Mouse (Mus musculus): ENCODE data around the gene Prnp. TPM values are rescaled to one million over a fixed set of nuclear protein-coding genes. Genes with fewer than 3 reads are reported as not detected.
A peak's percentile ranks its signal among the peaks of the same experiment; 100 is the strongest.

Gene Prnp
- polyA plus RNA-seq, 1 experiment from 2014 or later, result 74.5 TPM

DNA sequence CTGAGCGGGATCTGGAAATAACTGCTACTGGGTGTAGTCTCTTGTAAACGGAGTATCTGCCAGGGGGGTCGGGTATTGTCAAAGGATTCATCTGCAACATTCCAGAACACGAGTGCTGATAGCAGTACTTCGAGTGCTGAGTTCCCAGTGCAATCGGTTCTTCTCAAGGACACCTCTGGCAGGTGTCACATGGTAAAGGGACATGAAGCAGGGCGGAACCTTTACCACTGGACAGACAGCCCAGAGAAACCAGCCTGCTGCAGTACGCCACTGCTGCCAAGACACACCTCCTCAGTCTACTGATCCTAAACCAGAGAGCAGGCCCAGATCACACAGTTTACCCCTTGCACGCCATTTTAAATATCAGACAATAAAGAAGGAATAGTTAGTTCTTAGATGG is 45.1 kb downstream of the Prnp start:
- 57% methylated on average over 9 of the region's 9 CpGs for WGBS
- peaks cover 29% of the 10 kb centered on the region for H3K27me3 ChIP-seq (replicated peaks)
- no peaks in the 10 kb centered on the region for H3K9me3 ChIP-seq
- H3K36me3 ChIP-seq, result no peaks in the 10 kb centered on the region
- ATAC-seq (ENCODE audit: low FRiP score, low read depth), result peak; percentile 52; the same call in 1 of the 2 replicates
- H3K9ac ChIP-seq, result 0 out of 2 replicates have a peak overlapping the region, but pooled peaks have one; percentile 8
- H3K4me2 ChIP-seq (replicated peaks), result peak overlapping the region; percentile 65
- peak overlapping the region; percentile 34 for H3K4me3 ChIP-seq
- no peak overlapping the region for H3K27ac ChIP-seq
- peaks cover 14% of the 10 kb centered on the region for H3K4me1 ChIP-seq

DNA sequence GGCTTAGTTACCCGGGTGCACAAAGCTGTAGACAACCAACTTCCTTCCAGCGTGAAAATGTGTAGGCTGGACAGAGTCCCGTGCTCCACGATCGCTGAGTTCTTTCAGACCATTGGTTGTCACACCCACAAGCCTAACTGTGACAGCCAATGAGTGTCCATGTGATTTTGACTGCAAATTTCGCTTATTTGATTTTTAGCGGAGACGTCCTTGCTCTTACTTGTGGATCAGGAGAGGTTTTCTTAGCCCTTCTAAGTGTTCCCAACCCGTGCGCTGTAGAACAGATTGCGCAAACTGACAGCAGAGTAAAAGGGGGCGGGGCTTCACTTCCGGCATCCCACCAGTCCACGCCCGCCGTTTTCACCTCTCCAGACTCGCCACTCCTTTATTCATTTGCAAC is 45.5 kb downstream of the Prnp start:
- no peak overlapping the region for H3K27ac ChIP-seq
- peaks cover 14% of the 10 kb centered on the region for H3K4me1 ChIP-seq
- 5% methylated on average over 17 of the region's 17 CpGs for WGBS
- H3K4me2 ChIP-seq (replicated peaks), result peak overlapping the region; percentile 65
- no peaks in the 10 kb centered on the region for H3K9me3 ChIP-seq
- ATAC-seq (ENCODE audit: low FRiP score, low read depth), result peak; percentile 48
- H3K4me3 ChIP-seq, result peak overlapping the region; percentile 34
- 0 out of 2 replicates have a peak overlapping the region, but pooled peaks have one; percentile 8 for H3K9ac ChIP-seq
- peaks cover 29% of the 10 kb centered on the region for H3K27me3 ChIP-seq (replicated peaks)
- no peaks in the 10 kb centered on the region for H3K36me3 ChIP-seq

DNA sequence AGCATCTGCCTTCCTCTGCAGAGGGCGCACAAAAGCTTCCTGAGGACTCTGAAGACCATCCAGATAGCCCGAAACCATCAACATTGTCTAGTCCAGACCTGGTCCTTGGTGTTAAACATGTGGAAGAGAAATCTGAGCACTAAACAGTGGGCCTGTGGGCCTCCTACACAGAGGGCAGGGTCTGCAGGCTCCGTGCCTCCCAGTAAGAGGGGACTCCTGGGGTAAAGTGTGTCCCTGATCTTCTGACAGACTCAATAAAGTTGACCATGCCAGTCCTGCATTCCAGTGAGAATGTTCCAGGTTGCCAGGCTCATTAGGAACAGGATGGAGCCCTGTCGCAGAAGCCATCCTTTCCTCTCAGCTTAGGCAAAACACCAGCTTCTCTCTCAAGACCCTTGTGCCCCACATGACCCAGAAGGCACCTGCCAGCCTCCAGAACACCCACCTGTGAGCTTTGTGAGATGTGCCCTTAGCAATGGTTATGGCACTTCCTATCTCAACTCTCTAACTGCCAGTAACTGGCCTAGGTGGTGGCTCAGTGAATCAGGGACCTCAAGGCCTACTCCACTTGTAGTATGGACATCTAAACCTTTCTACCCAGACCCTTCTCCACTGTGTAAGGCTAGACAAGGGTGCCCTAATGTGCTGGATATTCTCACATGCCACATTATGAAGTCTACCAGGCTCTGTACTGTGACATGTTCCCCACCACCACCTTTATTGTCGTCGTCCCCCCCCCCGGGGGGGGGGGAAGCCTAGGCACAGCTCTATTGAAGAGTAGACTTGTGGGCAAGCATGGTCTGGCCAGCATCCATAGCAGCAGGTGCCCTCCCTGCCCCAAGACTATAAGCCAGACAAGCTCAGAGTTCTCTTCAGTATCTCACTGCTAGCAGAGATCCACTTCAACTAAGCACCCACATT is 46.9 kb downstream of the Prnp start:
- H3K4me2 ChIP-seq (replicated peaks), result no peak overlapping the region
- H3K36me3 ChIP-seq, result no peaks in the 10 kb centered on the region
- ATAC-seq (ENCODE audit: low FRiP score, low read depth), result no peak
- no peak overlapping the region for H3K9ac ChIP-seq
- peaks cover 27% of the 10 kb centered on the region for H3K27me3 ChIP-seq (replicated peaks)
- H3K4me3 ChIP-seq, result no peak overlapping the region
- H3K27ac ChIP-seq, result no peak overlapping the region
- WGBS, result 81% methylated on average over 7 of the region's 7 CpGs
- no peaks in the 10 kb centered on the region for H3K9me3 ChIP-seq
- H3K4me1 ChIP-seq, result peaks cover 14% of the 10 kb centered on the region

DNA sequence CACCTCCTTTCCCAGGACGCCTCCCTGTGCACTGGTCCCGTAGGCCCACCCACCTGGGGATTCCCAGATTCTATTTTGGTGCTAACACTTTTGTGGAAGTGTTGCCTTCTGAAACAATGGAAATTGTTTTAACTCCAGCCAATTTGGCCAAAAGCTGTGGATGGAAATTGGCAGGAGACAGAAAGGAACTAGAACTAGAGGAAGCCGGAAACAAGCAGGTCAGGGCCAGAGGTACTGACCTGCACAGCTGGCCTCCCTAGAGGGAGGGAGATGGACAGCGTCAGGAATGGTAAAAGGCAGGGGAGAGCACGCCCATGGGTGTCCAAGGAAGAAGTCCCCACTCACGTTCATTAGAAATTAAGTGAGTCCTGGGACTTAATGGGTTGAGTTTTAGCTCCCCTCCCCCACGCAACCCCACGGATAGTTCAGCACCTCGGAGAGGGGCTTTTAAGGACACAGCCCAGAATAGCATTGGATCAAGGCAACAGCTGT is 48.0 kb downstream of the Prnp start:
- 62% methylated on average over 9 of the region's 9 CpGs for WGBS
- no peak for ATAC-seq (ENCODE audit: low FRiP score, low read depth)
- Histone ChIP-seq H3K4me3 (no peak overlapping the region), H3K4me1 (peaks cover 12% of the 10 kb centered on the region), H3K9me3 (no peaks in the 10 kb centered on the region), H3K9ac (no peak overlapping the region), H3K4me2 (replicated peaks) (no peak overlapping the region), H3K27ac (no peak overlapping the region), H3K27me3 (replicated peaks) (peaks cover 21% of the 10 kb centered on the region), H3K36me3 (no peaks in the 10 kb centered on the region)

DNA sequence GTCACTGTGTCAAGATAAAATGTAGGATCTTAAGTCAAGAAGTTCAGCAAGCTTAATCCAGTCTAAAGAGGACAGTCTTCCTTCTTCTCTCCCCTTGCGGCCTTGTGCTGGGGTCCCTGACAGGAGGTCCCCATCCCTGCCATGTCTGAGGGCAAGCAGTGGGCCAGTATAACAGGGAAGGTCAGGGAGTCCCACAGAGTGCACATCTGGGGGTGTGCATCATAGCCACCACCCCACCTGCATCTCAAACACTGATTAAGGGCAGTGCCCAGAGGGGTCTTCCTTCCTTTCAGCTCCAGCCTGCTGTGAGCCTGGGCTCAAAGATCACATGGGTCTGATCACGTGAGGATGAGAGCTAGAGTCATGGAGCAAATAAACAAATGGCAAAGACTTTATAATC is 51.9 kb downstream of the Prnp start:
- no peak overlapping the region for H3K27ac ChIP-seq
- no peak overlapping the region for H3K4me2 ChIP-seq (replicated peaks)
- H3K36me3 ChIP-seq, result no peaks in the 10 kb centered on the region
- no peak overlapping the region for H3K4me3 ChIP-seq
- H3K27me3 ChIP-seq (replicated peaks), result no peaks in the 10 kb centered on the region
- WGBS, result 76% methylated on average over 2 of the region's 2 CpGs
- ATAC-seq (ENCODE audit: low FRiP score, low read depth), result no peak
- H3K4me1 ChIP-seq, result no peaks in the 10 kb centered on the region
- H3K9me3 ChIP-seq, result no peaks in the 10 kb centered on the region
- no peak overlapping the region for H3K9ac ChIP-seq

DNA sequence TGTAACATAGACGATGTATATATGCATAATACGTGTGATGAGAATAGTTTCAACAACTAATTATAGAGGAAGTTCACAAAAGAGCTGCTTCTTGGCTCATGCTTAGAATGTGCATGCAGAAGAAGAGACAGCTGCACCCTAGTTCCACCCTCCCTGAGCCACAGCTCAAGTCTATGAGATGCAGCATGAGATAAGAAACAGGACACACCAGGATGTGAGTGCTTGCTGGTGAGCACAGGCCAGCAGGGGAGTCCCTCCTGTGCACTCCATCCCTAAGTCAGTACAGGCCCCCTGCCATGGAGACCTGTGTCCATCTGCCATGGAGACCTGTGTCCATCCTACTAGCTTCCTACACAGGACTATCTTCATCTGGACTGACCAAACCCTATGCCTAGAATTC is 60.9 kb downstream of the Prnp start:
- no peak overlapping the region for H3K9ac ChIP-seq
- H3K27me3 ChIP-seq (replicated peaks), result no peaks in the 10 kb centered on the region
- WGBS, result 94% methylated on average over 2 of the region's 2 CpGs

DNA sequence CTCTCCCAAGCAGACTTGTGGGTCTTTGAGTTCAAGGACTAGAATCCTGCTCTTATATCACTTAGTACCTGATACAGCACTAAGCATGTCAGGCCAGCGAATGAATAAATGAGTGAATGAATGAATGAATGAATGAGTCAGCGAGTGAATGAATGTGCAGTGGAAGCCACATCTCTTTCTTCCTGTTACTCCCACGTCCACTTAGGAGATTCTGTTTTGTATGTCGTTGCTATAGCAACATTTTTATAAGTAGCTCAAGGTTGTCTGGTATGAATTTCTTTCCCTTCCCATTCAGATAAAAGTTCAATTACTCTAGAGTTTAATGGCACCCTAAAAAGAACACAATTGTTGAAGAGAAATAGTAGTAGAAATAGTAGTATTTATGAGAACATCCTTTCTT is 61.4 kb downstream of the Prnp start:
- Histone ChIP-seq H3K4me3 (no peak overlapping the region), H3K4me1 (no peaks in the 10 kb centered on the region), H3K9me3 (no peaks in the 10 kb centered on the region), H3K4me2 (replicated peaks) (no peak overlapping the region), H3K27me3 (replicated peaks) (no peaks in the 10 kb centered on the region), H3K27ac (no peak overlapping the region), H3K9ac (no peak overlapping the region), H3K36me3 (no peaks in the 10 kb centered on the region)
- 85% methylated on average over 4 of the region's 4 CpGs for WGBS
- ATAC-seq (ENCODE audit: low FRiP score, low read depth), result no peak

More for the DNA sequence above, 60.9 kb downstream of the Prnp start:
- H3K4me3 ChIP-seq, result no peak overlapping the region
- no peaks in the 10 kb centered on the region for H3K9me3 ChIP-seq
- H3K4me2 ChIP-seq (replicated peaks), result no peak overlapping the region
- H3K36me3 ChIP-seq, result no peaks in the 10 kb centered on the region
- no peak overlapping the region for H3K27ac ChIP-seq
- no peak for ATAC-seq (ENCODE audit: low FRiP score, low read depth)
- H3K4me1 ChIP-seq, result no peaks in the 10 kb centered on the region

DNA sequence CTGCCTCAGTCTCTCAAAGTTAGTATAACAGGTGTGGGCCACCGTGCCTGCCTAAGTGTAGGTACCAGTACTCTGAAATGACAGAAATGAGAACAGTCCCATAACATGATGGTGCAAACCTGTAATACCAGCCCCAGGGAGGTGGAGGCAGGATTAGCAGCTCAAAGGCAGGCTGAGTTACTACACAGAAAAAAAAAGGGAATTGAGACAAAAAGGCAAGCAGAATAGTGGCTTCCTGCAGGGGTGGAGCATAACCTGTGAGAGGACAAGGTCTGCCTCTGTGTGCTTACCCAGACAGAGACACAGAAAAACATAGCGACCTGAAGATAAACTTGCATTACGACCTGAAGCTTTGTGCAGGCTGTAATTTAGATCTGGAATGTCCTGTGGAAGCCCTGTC is 66.9 kb downstream of the Prnp start:
- Histone ChIP-seq H3K9me3 (peaks cover 5% of the 10 kb centered on the region; the same call in 1 of the 2 replicates), H3K27ac (no peak overlapping the region), H3K27me3 (replicated peaks) (no peaks in the 10 kb centered on the region), H3K9ac (no peak overlapping the region), H3K4me1 (no peaks in the 10 kb centered on the region), H3K4me3 (no peak overlapping the region), H3K36me3 (no peaks in the 10 kb centered on the region), H3K4me2 (replicated peaks) (no peak overlapping the region)
- ATAC-seq (ENCODE audit: low FRiP score, low read depth), result no peak
- 83% methylated on average over 3 of the region's 3 CpGs for WGBS

DNA sequence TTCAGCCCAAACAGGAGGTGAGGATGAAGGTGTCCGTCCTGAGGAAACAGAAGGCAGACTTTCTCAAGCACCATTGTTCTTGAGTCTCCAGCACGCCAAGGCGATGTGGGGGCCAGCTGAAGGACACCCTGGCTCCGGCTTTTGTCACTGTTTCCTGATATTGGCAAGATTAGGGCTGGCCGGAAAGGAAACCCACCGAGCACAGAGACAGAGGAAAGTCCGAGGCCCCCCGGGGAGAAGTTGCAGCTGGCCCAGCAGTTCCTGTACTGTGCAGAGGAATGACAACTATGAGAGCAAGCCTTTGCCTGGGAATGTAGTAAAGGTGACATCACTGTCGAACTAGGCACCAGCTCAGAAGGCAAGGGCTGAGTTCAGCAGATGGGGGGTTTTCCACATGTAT is 71.1 kb downstream of the Prnp start:
- WGBS, result 54% methylated on average over 9 of the region's 9 CpGs

DNA sequence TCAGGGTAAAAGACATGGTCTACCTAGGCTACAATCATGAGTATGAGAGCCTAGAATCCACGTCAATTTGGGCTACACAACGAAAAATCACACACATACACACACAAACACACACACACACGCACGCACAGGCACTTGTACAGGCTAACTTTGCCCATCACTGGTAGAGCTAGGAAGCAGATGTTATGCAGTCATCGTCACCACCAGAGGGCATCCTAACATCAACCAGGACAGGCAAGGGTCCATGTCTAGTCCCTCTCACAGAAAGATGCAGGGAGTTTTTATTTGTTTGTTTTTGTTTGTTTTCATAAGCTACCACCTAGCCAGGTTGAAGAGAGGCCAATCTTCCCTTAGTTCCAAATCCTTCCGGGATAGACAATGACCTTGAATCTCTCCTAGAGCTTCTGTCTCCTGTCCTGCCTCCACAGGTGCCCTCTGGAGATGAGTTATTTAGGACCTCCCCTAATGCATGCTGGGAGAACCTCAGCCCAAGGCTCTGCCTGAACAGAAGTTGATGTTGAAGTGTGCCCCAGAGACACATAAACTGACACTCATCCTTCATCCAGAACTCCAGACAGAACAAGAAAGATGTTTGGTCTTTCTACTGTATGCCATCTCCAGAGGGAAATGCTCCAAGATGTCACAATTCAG is 72.9 kb downstream of the Prnp start:
- H3K27me3 ChIP-seq (replicated peaks), result no peaks in the 10 kb centered on the region
- no peak overlapping the region for H3K9ac ChIP-seq
- no peak overlapping the region for H3K27ac ChIP-seq
- no peaks in the 10 kb centered on the region for H3K4me1 ChIP-seq
- H3K4me2 ChIP-seq (replicated peaks), result no peak overlapping the region
- no peaks in the 10 kb centered on the region for H3K36me3 ChIP-seq
- H3K4me3 ChIP-seq, result no peak overlapping the region
- peaks cover 3% of the 10 kb centered on the region; the same call in 1 of the 2 replicates for H3K9me3 ChIP-seq
- WGBS, result 23% methylated on average over 6 of the region's 6 CpGs
- ATAC-seq (ENCODE audit: low FRiP score, low read depth), result peak; percentile 66; the same call in 1 of the 2 replicates

More for the DNA sequence above, 71.1 kb downstream of the Prnp start:
- ATAC-seq (ENCODE audit: low FRiP score, low read depth), result no peak
- Histone ChIP-seq H3K27ac (no peak overlapping the region), H3K36me3 (no peaks in the 10 kb centered on the region), H3K4me1 (no peaks in the 10 kb centered on the region), H3K9ac (no peak overlapping the region), H3K27me3 (replicated peaks) (no peaks in the 10 kb centered on the region), H3K9me3 (peaks cover 5% of the 10 kb centered on the region; the same call in 1 of the 2 replicates), H3K4me2 (replicated peaks) (no peak overlapping the region), H3K4me3 (no peak overlapping the region)

DNA sequence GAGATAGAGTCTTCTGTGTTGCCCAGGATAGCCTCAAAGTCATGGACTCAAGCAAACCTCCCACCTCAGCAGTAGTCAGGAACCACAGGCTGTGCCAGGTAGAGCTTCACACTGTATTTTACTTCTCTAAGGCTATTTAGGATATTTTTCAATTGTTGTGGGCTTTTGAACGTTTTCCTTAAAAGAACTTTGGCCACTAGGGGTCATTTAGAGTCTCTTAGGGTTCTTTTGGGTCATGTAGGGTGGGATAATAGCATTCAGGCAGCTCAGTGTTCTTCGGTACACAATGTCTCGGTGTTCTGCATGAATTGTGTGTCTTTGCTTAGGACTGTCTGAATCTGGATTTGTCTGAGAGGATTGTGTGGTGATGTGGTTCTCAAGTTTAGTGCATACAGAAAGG is 78.2 kb downstream of the Prnp start:
- WGBS, result 56% methylated on average over 3 of the region's 3 CpGs
- H3K9me3 ChIP-seq, result no peaks in the 10 kb centered on the region
- no peak for ATAC-seq (ENCODE audit: low FRiP score, low read depth)
- H3K27me3 ChIP-seq (replicated peaks), result no peaks in the 10 kb centered on the region
- H3K9ac ChIP-seq, result no peak overlapping the region
- no peak overlapping the region for H3K27ac ChIP-seq
- no peaks in the 10 kb centered on the region for H3K4me1 ChIP-seq
- no peak overlapping the region for H3K4me2 ChIP-seq (replicated peaks)
- no peaks in the 10 kb centered on the region for H3K36me3 ChIP-seq
- no peak overlapping the region for H3K4me3 ChIP-seq
